Mouse (Mus musculus) retina, postnatal 1 day (tissue): ENCODE measurements at regions not wholly inside any gene's neighbourhood (a gene's known extent, or its start where the extent isn't known, plus 50 kb on each side); places are given as distances from the start of the nearest gene placed in this dataset.

Source experiments
- DNase-seq: peaks from one replicate; pipeline ENCODE4 v3.0.0-alpha.2; 2012

GRCm38 (mm10) chr2:143133931-143134330, 55.7 kb downstream of the Otor start:
- no peak for DNase-seq

GRCm38 (mm10) chr2:143149189-143149588, 70.9 kb downstream of the Otor start:
- DNase-seq: no peak

GRCm38 (mm10) chr2:143164081-143164984, 86.1 kb downstream of the Otor start:
- no peak for DNase-seq

DNA sequence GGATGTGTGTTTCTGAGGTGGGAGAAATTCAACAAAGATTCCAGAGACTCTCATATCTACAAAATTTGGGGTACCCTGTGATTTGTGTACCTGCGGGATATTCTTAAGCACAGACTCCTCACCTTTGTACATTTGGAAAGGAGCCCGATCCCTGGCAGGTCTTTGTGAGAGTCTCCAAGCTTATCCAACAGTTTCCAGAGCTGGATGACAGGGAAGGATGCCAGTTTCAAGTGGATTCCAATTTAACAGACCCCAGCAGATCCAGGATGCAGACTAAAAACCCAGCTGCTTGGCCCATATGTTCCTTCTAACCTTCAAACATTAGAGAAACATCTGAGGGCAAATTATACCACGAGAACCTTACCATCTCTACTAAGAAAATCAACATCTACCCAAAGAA, 88.5 kb downstream of the Otor start:
- no peak for DNase-seq

DNA sequence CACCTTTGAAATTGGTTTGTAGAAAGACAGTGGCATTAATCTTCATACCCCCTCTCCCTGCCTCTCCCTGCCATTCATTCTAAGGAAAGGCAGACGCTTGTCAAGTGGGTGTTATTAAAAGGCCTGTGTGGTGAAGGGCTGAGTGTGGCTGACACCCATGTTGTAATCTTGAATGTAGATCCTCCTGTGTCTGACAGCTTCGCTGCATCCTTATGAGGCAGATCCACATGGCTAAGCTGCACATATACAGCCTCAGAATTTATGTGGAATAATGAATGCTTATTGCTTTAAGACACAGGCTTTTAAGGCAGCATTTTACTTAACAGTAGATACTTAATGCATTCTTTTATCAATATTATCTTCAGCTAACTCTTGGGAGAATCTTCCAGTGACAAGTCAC, 92.4 kb downstream of the Otor start:
- no peak for DNase-seq

GRCm38 (mm10) chr2:143184614-143185013, 106.3 kb downstream of the Otor start:
- DNase-seq: no peak

DNA sequence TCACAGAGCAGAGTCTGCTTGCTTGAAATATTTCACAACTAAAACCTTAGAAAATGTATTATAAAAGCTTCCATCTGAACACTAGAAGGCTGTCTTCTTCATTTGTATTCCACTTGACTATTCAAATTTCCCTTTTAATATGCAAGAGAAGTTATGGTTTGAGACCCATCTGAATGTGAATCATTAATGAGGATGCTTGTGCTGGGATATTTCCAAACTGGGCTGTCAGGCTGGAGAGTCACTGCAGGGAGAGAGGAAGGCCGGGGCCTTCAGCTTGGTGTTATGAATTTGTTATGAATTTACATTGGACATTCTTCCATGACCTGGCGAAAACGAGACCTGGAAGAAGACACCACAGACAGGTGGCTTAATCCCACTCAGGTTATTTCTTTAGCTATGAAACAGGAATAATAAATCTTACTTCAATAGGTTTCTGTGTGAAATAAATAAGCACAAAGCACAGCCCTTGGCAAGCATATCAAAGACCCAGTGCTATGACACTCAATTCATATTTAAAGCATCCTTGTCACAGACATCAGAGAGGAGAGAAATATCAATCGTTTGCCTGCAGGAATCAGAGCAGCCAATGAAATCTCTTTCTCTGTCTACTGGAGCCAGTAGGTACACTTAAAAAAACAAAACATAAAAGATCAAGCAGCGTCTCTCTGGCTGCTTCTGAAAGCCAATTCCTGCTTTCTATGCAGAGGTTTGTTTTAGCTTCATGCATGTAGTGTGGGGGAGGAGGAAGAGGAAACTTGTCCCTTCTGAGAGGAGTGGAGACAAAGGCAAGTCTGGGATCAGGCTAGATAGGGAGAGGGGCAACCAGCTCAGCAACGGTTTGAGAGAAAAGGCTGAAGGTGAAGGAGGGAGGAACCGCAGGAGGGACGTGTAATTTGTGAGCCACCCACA, 114.2 kb downstream of the Otor start:
- no peak for DNase-seq

GRCm38 (mm10) chr2:143193165-143193551, 114.9 kb downstream of the Otor start:
- no peak for DNase-seq

- no peak for DNase-seq
These were observed 121.4 kb downstream of the Otor start for GRCm38 (mm10) chr2:143199583-143200249.

DNA sequence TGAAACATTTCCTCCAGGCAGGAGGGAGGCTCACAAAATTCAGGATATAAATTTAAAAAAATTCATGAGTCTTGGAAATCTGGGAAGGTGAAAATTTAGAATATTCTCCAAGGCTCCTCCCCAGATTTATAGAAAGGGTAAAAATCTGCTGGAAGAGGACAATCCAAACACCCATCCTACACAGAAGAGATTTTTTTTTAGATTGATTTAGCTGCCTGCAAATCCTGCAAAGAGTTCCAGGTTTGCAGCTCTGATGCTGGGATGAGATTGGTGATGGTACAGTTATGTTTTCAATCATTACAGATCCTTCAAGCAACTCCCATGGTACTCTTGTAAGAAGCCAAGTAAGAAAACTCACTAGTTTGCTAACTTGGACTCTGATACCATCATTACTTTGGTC, 127.8 kb downstream of the Otor start:
- DNase-seq: no peak

GRCm38 (mm10) chr2:143207191-143207590, 128.9 kb downstream of the Otor start:
- DNase-seq: peak; percentile 65

GRCm38 (mm10) chr2:143217251-143217650, 139.0 kb downstream of the Otor start:
- no peak for DNase-seq

DNA sequence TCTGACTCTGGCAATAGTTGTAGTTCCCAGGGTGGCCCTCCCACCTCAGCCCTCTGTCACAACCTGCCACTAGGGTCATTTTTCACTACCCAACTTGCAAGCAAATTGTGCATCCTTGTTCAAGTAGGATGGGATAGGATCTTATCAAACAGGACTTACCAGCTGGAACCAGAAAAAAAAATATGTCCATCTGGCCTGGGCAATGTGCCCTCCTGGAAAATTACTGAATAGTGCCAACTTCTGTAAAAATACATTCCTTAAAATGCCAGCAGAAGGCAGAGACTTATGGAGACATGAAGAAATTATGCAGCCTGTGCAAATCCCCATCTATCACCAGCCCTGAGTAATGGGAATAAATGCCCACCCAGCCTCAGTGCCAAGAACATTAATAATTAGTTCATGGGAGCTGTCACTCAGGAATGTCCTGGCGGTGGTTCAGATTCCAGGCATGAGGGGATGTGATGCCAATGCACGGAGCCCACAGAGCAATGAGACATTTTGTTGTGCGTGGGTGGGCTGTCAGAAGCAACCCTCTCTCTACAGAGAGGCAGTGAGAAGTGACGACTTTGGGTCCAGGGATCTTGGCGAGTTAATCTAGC, 139.6 kb downstream of the Otor start:
- DNase-seq: no peak

- DNase-seq: no peak
These were observed 144.1 kb downstream of the Otor start for GRCm38 (mm10) chr2:143222326-143222725.

GRCm38 (mm10) chr2:143224410-143225130, 146.3 kb downstream of the Otor start:
- DNase-seq: no peak

DNA sequence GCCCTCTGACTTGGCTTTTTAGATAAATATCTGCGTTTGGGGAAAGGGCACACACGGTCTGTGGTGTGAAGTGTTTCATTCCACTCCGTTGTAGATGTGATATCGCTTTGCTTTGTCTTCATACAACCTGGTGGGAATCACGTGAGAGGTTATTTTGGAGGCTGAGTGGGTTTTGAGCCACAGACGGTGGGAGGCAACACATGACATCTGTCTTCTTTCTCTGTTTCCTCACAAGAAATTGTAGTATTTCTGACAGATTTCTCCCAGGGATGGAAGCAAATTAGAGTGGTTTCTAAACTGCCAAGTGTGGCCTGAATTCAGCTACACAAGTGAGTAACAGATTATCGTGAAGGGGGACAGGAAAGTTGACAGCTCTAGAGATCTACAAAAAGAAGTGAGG, 155.5 kb downstream of the Otor start:
- no peak for DNase-seq

DNA sequence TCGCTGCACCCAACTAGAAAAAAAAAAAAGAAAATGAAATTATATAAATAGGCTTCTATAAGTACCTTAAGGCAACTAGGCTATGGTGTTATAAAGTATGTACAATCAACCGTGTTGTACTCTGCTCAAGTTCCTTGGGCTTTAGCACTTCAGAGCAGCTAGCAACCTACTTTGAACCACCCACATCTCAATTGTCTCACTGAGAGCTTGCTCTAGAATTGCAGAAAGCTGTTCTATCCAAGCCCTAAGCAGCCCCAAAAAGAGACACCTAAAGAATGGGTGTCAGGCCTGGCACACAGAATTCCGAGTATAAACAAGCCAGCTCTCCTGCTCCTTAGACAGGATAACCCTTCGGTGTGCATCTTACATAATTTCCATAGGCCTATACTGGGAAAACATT, 162.0 kb downstream of the Otor start:
- no peak for DNase-seq

DNA sequence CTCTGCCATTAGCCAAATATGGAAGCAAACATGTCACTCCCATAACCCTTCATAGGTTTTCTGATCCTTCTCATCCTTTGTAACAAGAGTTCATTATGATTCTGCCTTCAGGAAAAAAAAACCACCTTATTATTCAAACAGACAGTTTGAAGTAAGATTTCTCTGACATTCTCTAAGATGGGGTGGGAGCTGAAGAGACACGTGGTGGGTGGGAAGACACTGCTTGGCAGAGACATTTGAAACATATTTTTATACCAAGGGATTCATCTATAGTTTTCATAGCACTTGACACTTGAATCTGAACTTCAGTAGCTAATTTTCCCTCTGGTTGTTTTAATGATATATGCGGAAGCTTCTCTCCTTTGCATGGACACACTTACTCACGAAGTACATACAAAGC, 165.5 kb downstream of the Otor start:
- DNase-seq: no peak

- DNase-seq: no peak
These were observed 167.9 kb downstream of the Otor start for GRCm38 (mm10) chr2:143246131-143246665.

DNA sequence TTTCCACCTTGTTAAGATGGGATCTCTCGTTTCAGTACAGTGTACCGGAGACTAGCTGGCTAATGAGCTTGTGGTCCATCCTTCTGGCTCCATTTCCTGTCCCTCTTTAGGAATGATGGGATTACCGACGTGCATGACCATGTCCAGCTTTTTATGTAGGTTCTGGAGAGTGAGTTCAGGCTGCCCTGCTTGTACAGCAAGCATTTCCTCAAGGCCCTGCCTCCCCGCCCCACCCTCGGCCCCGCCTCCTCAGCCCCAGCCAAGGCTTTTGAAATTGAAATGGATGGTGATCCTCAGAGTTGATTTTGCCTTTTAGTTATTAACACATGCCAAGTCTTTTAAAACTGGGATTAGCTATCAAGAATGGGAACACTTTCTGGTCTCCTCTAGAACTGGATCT, 190.8 kb downstream of the Otor start:
- DNase-seq: no peak

- no peak for DNase-seq
These were observed 192.6 kb downstream of the Otor start for GRCm38 (mm10) chr2:143270826-143271225.
